Mouse (Mus musculus): Measurements from ENCODE around the gene Fam131c. TPM values are rescaled to one million over a fixed set of nuclear protein-coding genes. Genes with fewer than 3 reads are reported as not detected.

Gene Fam131c
- 2.8 and 3.9 TPM in 2 replicates for polyA plus RNA-seq (2015; fragmentation: Nextera tagmentation; extraction: Ambion mirVana)

GRCm38 (mm10) chr4:141367997-141368791 is at the start of gene Fam131c:
TSS of gene Fam131c (plus strand) at chr4:141368220.
- H3K4me2 ChIP-seq = peak within 1 kb of the TSS; percentile 97
- 2% methylated on average over 64 of the region's 71 CpGs for WGBS
- H3K9ac ChIP-seq = peak within 1 kb of the TSS; percentile 29; the same call in 1 of the 2 replicates
- ATAC-seq (ENCODE audit: insufficient read depth, low FRiP score, low read depth) = peak; percentile 44; the same call in 1 of the 2 replicates
- peaks cover 26% of the 10 kb centered on the region for H3K27me3 ChIP-seq (replicated peaks)
- H3K9me3 ChIP-seq = no peaks in the 10 kb centered on the region
- no peak within 1 kb of the TSS for H3K27ac ChIP-seq
- no peaks in the 10 kb centered on the region for H3K36me3 ChIP-seq
- 0 out of 2 replicates have a peak, but pooled peaks cover 5% of the 10 kb centered on the region for H3K4me1 ChIP-seq
- H3K4me3 ChIP-seq (replicated peaks) = peak within 1 kb of the TSS; percentile 52

- Histone ChIP-seq H3K4me1 (no peaks in the 10 kb centered on the region), H3K9ac (no peak overlapping the region), H3K36me3 (peaks cover 16% of the 10 kb centered on the region; the same call in 1 of the 2 replicates), H3K27me3 (replicated peaks) (no peaks in the 10 kb centered on the region), H3K4me2 (no peak overlapping the region), H3K27ac (no peak overlapping the region), H3K9me3 (no peaks in the 10 kb centered on the region), H3K4me3 (replicated peaks) (no peak overlapping the region)
- ATAC-seq (ENCODE audit: insufficient read depth, low FRiP score, low read depth) = no peak
- WGBS = 73% methylated on average over 11 of the region's 11 CpGs
These were observed 45.5 kb upstream of the Fam131c start for GRCm38 (mm10) chr4:141322526-141322925.

- no peak overlapping the region for H3K4me3 ChIP-seq (replicated peaks)
- peaks cover 12% of the 10 kb centered on the region; the same call in 1 of the 2 replicates for H3K36me3 ChIP-seq
- H3K27ac ChIP-seq = no peak overlapping the region
- no peak overlapping the region for H3K4me2 ChIP-seq
- no peak overlapping the region for H3K9ac ChIP-seq
- no peak for ATAC-seq (ENCODE audit: insufficient read depth, low FRiP score, low read depth)
- no peaks in the 10 kb centered on the region for H3K4me1 ChIP-seq
- H3K27me3 ChIP-seq (replicated peaks) = no peaks in the 10 kb centered on the region
- no peaks in the 10 kb centered on the region for H3K9me3 ChIP-seq
- 84% methylated on average over 6 of the region's 6 CpGs for WGBS
These were observed 43.2 kb upstream of the Fam131c start for GRCm38 (mm10) chr4:141324771-141325191.

- no peaks in the 10 kb centered on the region for H3K4me1 ChIP-seq
- H3K36me3 ChIP-seq = peaks cover 12% of the 10 kb centered on the region; the same call in 1 of the 2 replicates
- no peak overlapping the region for H3K9ac ChIP-seq
- 43% methylated on average over 15 of the region's 15 CpGs for WGBS
- no peak overlapping the region for H3K4me2 ChIP-seq
- H3K27ac ChIP-seq = 0 out of 2 replicates have a peak overlapping the region, but pooled peaks have one; percentile 16
- no peak overlapping the region for H3K4me3 ChIP-seq (replicated peaks)
- no peaks in the 10 kb centered on the region for H3K27me3 ChIP-seq (replicated peaks)
- 0 out of 2 replicates have a peak, but pooled peaks have one; percentile 13 for ATAC-seq (ENCODE audit: insufficient read depth, low FRiP score, low read depth)
- H3K9me3 ChIP-seq = no peaks in the 10 kb centered on the region
These were observed 42.4 kb upstream of the Fam131c start for GRCm38 (mm10) chr4:141325636-141326035.

GRCm38 (mm10) chr4:141327075-141327474 is 40.9 kb upstream of the Fam131c start:
- no peaks in the 10 kb centered on the region for H3K4me1 ChIP-seq
- H3K27me3 ChIP-seq (replicated peaks) = no peaks in the 10 kb centered on the region
- peaks cover 6% of the 10 kb centered on the region; the same call in 1 of the 2 replicates for H3K36me3 ChIP-seq
- WGBS = 77% methylated on average over 4 of the region's 4 CpGs
- H3K27ac ChIP-seq = no peak overlapping the region
- no peak overlapping the region for H3K4me3 ChIP-seq (replicated peaks)
- no peak overlapping the region for H3K4me2 ChIP-seq
- H3K9ac ChIP-seq = no peak overlapping the region
- no peak for ATAC-seq (ENCODE audit: insufficient read depth, low FRiP score, low read depth)
- no peaks in the 10 kb centered on the region for H3K9me3 ChIP-seq

- H3K4me3 ChIP-seq (replicated peaks) = no peak overlapping the region
- H3K36me3 ChIP-seq = peaks cover 4% of the 10 kb centered on the region; the same call in 1 of the 2 replicates
- H3K4me1 ChIP-seq = 0 out of 2 replicates have a peak, but pooled peaks cover 3% of the 10 kb centered on the region
- no peaks in the 10 kb centered on the region for H3K27me3 ChIP-seq (replicated peaks)
- no peak for ATAC-seq (ENCODE audit: insufficient read depth, low FRiP score, low read depth)
- H3K27ac ChIP-seq = no peak overlapping the region
- 78% methylated on average over 9 of the region's 9 CpGs for WGBS
- no peak overlapping the region for H3K4me2 ChIP-seq
- H3K9ac ChIP-seq = no peak overlapping the region
- H3K9me3 ChIP-seq = no peaks in the 10 kb centered on the region
These were observed 39.3 kb upstream of the Fam131c start for GRCm38 (mm10) chr4:141328742-141329141.

GRCm38 (mm10) chr4:141329968-141330367 is 38.1 kb upstream of the Fam131c start:
- no peak overlapping the region for H3K4me3 ChIP-seq (replicated peaks)
- no peaks in the 10 kb centered on the region for H3K27me3 ChIP-seq (replicated peaks)
- H3K4me2 ChIP-seq = no peak overlapping the region
- no peaks in the 10 kb centered on the region for H3K9me3 ChIP-seq
- no peak overlapping the region for H3K27ac ChIP-seq
- no peak overlapping the region for H3K9ac ChIP-seq
- H3K4me1 ChIP-seq = peaks cover 7% of the 10 kb centered on the region; the same call in 1 of the 2 replicates
- 62% methylated on average over 12 of the region's 12 CpGs for WGBS
- ATAC-seq (ENCODE audit: insufficient read depth, low FRiP score, low read depth) = no peak
- no peaks in the 10 kb centered on the region for H3K36me3 ChIP-seq

GRCm38 (mm10) chr4:141331446-141331845 is 36.6 kb upstream of the Fam131c start:
- Histone ChIP-seq H3K27ac (no peak overlapping the region), H3K9me3 (no peaks in the 10 kb centered on the region), H3K4me2 (no peak overlapping the region), H3K36me3 (no peaks in the 10 kb centered on the region), H3K4me1 (peaks cover 17% of the 10 kb centered on the region; the same call in 1 of the 2 replicates), H3K27me3 (replicated peaks) (no peaks in the 10 kb centered on the region), H3K4me3 (replicated peaks) (no peak overlapping the region), H3K9ac (no peak overlapping the region)
- ATAC-seq (ENCODE audit: insufficient read depth, low FRiP score, low read depth) = no peak
- 88% methylated on average over 2 of the region's 2 CpGs for WGBS

GRCm38 (mm10) chr4:141332258-141332657 is 35.8 kb upstream of the Fam131c start:
- Histone ChIP-seq H3K4me1 (peaks cover 17% of the 10 kb centered on the region; the same call in 1 of the 2 replicates), H3K9ac (no peak overlapping the region), H3K9me3 (no peaks in the 10 kb centered on the region), H3K36me3 (no peaks in the 10 kb centered on the region), H3K27ac (no peak overlapping the region), H3K4me2 (no peak overlapping the region), H3K4me3 (replicated peaks) (no peak overlapping the region), H3K27me3 (replicated peaks) (no peaks in the 10 kb centered on the region)
- WGBS = 72% methylated on average over 7 of the region's 7 CpGs
- no peak for ATAC-seq (ENCODE audit: insufficient read depth, low FRiP score, low read depth)

GRCm38 (mm10) chr4:141334695-141335094 is 33.3 kb upstream of the Fam131c start:
- no peak for ATAC-seq (ENCODE audit: insufficient read depth, low FRiP score, low read depth)
- Histone ChIP-seq H3K4me3 (replicated peaks) (no peak overlapping the region), H3K36me3 (no peaks in the 10 kb centered on the region), H3K9ac (no peak overlapping the region), H3K4me1 (peaks cover 37% of the 10 kb centered on the region), H3K27me3 (replicated peaks) (no peaks in the 10 kb centered on the region), H3K4me2 (no peak overlapping the region), H3K9me3 (no peaks in the 10 kb centered on the region), H3K27ac (peak overlapping the region; percentile 11)
- 62% methylated on average over 5 of the region's 5 CpGs for WGBS

- WGBS = 19% methylated on average over 3 of the region's 3 CpGs
- Histone ChIP-seq H3K4me3 (replicated peaks) (no peak overlapping the region), H3K9me3 (no peaks in the 10 kb centered on the region), H3K36me3 (no peaks in the 10 kb centered on the region), H3K4me1 (peaks cover 37% of the 10 kb centered on the region), H3K27ac (peak overlapping the region; percentile 11; the same call in 1 of the 2 replicates), H3K9ac (no peak overlapping the region), H3K4me2 (no peak overlapping the region), H3K27me3 (replicated peaks) (no peaks in the 10 kb centered on the region)
- 0 out of 2 replicates have a peak, but pooled peaks have one; percentile 24 for ATAC-seq (ENCODE audit: insufficient read depth, low FRiP score, low read depth)
These were observed 32.7 kb upstream of the Fam131c start for GRCm38 (mm10) chr4:141335263-141335796.

- no peak overlapping the region for H3K4me3 ChIP-seq (replicated peaks)
- H3K27me3 ChIP-seq (replicated peaks) = no peaks in the 10 kb centered on the region
- H3K36me3 ChIP-seq = no peaks in the 10 kb centered on the region
- peaks cover 37% of the 10 kb centered on the region for H3K4me1 ChIP-seq
- WGBS = 64% methylated on average over 6 of the region's 6 CpGs
- no peak overlapping the region for H3K4me2 ChIP-seq
- no peak for ATAC-seq (ENCODE audit: insufficient read depth, low FRiP score, low read depth)
- H3K27ac ChIP-seq = peak overlapping the region; percentile 28; the same call in 1 of the 2 replicates
- no peak overlapping the region for H3K9ac ChIP-seq
- H3K9me3 ChIP-seq = no peaks in the 10 kb centered on the region
These were observed 31.8 kb upstream of the Fam131c start for GRCm38 (mm10) chr4:141336196-141336595.

All from stomach, embryonic 15.5 days (tissue).